Mouse (Mus musculus) liver, embryonic 12.5 days (tissue): Measurements from ENCODE around the gene Golim4. TPM values are rescaled to one million over a fixed set of nuclear protein-coding genes. Genes with fewer than 3 reads are reported as not detected.
"Not testable (repeated sequence)": the region's sequence is repeated elsewhere in the genome, so short reads cannot be mapped to it uniquely, and the experiment has no call there.

Experiments
- ATAC-seq: fragments of 200-750 bp; cut with Nextera tagmentation; 2 replicates; pipeline ENCODE4 v1.8.0; 2017; ENCODE audit warnings: moderate number of reproducible peaks, mild to moderate bottlenecking, moderate library complexity
- H3K27ac ChIP-seq: fragments of 300-500 bp; sonication (generic); 2 replicates; pipeline ENCODE4 v1.5.1; 2016; ENCODE audit warnings: mild to moderate bottlenecking
- H3K27me3 ChIP-seq: fragments of 300-500 bp; sonication (generic); replicated peaks from 2 replicates; pipeline ENCODE4 v1.6.1; 2016; ENCODE audit warnings: mild to moderate bottlenecking, moderate library complexity
- H3K36me3 ChIP-seq: fragments of 300-500 bp; sonication (generic); 2 replicates; pipeline ENCODE4 v1.6.1; 2016; ENCODE audit warnings: mild to moderate bottlenecking, moderate library complexity
- H3K4me1 ChIP-seq: fragments of 300-500 bp; sonication (generic); 2 replicates; pipeline ENCODE4 v1.6.1; 2016
- H3K4me2 ChIP-seq: fragments of 300-500 bp; sonication (generic); 2 replicates; pipeline ENCODE4 v1.6.1; 2016; ENCODE audit warnings: mild to moderate bottlenecking, moderate library complexity
- H3K4me3 ChIP-seq: fragments of 300-500 bp; sonication (generic); 2 replicates; pipeline ENCODE4 v1.5.1; 2016; ENCODE audit warnings: mild to moderate bottlenecking, moderate library complexity
- H3K9ac ChIP-seq: fragments of 300-500 bp; sonication (generic); 2 replicates; pipeline ENCODE4 v1.6.1; 2016; ENCODE audit warnings: mild to moderate bottlenecking, moderate library complexity
- H3K9me3 ChIP-seq: fragments of 300-500 bp; sonication (generic); replicated peaks from 2 replicates; pipeline ENCODE4 v1.6.1; 2016; ENCODE audit warnings: mild to moderate bottlenecking, moderate library complexity
- WGBS: fragments of 180-500 bp; shearing (Covaris S2); methylation state at CpG from one replicate; pipeline ENCODE4 v1.1.7; 2016; ENCODE audit not compliant: insufficient replicate concordance; 5-methylcytosine and 5-hydroxymethylcytosine counted together
- polyA plus RNA-seq: library from polyadenylated mRNA; unstranded; fragments of >200 nt; fragmentation: Nextera tagmentation; extraction: Ambion mirVana; gene quantifications from 2 replicates; pipeline ENCODE4 v1.2.1, GENCODE M21; 2016

Gene Golim4
- 26.0 and 31.3 TPM in 2 replicates for polyA plus RNA-seq

DNA sequence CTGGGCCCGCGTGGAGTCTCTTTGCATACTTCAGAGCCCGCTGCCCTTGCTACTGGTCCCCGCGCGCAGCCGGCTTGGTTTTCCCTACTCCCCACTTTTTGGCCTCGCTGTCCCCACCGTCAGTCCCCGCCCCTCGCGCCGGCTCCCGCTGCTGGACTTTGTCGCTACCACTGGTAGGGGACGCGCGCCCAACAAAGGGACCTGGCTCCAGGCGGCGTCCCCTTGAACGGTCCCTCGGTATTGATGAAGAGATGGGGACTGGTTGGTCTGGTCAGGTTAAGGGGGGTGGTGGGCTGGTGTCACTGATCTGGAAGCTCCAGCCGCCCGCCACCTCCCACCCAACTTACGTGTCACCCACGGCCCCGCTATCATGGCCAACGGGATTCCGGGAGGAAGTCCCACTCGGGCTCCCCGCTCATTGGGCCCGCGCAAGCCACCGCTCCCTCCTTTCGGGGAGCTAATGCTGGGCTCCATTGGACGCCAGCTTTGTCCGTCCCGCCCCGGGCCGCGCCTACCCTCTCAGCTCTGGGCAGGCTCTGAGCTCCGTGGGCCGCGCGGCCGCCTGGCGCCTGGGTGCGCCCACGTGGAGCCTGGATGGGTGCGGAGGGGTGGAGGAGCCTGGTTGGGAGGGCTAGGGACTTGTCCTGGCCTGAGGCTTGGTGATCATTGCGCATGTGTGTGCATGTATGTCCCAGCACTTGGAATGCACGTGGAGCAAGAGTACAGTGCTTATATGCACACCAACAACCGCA is at the start of gene Golim4:
TSS of gene Golim4 (minus strand) at position 399 of the 752 bp plus-strand sequence.
- Histone ChIP-seq H3K9me3 (no peaks in the 10 kb centered on the region), H3K4me2 (peak within 1 kb of the TSS; percentile 86), H3K4me3 (peak within 1 kb of the TSS; percentile 82), H3K27ac (peak within 1 kb of the TSS; percentile 83), H3K9ac (peak within 1 kb of the TSS; percentile 87), H3K27me3 (no peaks in the 10 kb centered on the region), H3K36me3 (no peaks in the 10 kb centered on the region; the same call in 1 of the 2 replicates), H3K4me1 (peaks cover 51% of the 10 kb centered on the region)
- WGBS: 1% methylated on average over 50 of the region's 53 CpGs
- peak; percentile 99 for ATAC-seq

DNA sequence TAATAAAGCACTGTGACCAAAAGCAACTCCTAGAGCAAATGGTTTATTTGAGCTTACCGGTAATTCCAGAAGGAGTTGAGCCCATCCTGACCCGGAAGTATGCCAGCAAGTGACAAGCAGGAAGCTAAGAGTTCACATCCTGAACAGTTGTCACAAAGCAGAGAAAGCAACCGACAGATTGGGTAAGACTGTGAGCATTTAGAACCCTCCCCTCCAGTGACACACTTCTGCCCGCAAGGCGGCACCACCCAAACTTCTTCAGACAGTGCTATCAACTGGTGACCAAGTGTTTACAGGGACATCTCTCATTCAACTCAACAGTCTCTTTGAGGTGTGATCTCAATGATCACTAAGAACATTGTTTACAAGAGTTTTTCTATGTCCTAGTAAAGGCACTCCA is 48.9 kb upstream of the Golim4 start:
- WGBS: 63% methylated on average over 5 of the region's 5 CpGs
- H3K4me1 ChIP-seq: no peaks in the 10 kb centered on the region
- no peak overlapping the region for H3K4me2 ChIP-seq
- no peak overlapping the region for H3K4me3 ChIP-seq
- H3K9me3 ChIP-seq: no peaks in the 10 kb centered on the region
- no peaks in the 10 kb centered on the region for H3K27me3 ChIP-seq
- H3K36me3 ChIP-seq: no peaks in the 10 kb centered on the region
- ATAC-seq: no peak
- H3K27ac ChIP-seq: no peak overlapping the region
- H3K9ac ChIP-seq: no peak overlapping the region

DNA sequence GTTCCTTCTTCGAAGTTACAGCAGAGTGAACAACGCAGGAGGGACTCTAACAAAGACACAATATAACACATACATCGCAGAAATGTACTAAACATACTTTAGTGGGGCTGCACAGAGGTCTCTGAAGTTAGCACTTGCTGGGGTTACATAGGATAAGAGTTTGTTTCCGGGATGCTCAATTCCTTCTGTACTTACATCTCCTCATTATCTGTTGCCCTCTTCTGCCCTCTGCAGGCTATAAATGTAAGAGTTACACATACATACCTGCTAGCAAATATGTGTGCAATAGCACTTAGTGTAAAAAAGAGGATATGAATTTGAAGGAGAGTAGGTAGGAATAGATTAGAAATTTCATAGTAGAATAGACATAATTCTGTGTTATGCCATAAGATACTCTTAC is 44.4 kb upstream of the Golim4 start:
- H3K4me2 ChIP-seq: no peak overlapping the region
- H3K36me3 ChIP-seq: no peaks in the 10 kb centered on the region
- H3K9me3 ChIP-seq: no peaks in the 10 kb centered on the region
- H3K27me3 ChIP-seq: no peaks in the 10 kb centered on the region
- 41% methylated on average over 4 of the region's 4 CpGs for WGBS
- no peaks in the 10 kb centered on the region for H3K4me1 ChIP-seq
- H3K27ac ChIP-seq: no peak overlapping the region
- H3K4me3 ChIP-seq: no peak overlapping the region
- no peak for ATAC-seq
- no peak overlapping the region for H3K9ac ChIP-seq

DNA sequence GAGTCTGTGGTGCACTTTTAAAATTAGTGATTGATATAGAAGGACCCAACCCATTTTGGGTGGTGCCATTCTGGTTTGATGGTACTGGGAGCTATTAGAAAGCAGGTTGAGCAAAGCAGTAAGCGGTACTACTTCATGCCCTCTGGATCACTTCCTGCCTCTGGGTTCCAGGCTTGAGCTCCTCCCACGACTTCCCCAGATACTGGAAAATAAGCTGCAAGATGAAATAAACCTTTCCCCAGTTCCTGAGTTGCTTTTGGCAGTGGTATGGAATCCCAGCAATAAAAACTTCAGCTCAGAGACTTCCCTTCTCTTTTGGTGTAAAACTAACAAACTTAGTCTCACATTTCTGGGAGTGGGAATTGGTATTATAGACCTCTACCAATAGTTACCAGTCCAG is 43.7 kb upstream of the Golim4 start:
- 40% methylated on average over 2 of the region's 2 CpGs for WGBS
- ATAC-seq: no peak
- Histone ChIP-seq H3K9ac (no peak overlapping the region), H3K4me2 (no peak overlapping the region), H3K4me3 (no peak overlapping the region), H3K27me3 (no peaks in the 10 kb centered on the region), H3K36me3 (no peaks in the 10 kb centered on the region), H3K27ac (no peak overlapping the region), H3K4me1 (no peaks in the 10 kb centered on the region), H3K9me3 (no peaks in the 10 kb centered on the region)

DNA sequence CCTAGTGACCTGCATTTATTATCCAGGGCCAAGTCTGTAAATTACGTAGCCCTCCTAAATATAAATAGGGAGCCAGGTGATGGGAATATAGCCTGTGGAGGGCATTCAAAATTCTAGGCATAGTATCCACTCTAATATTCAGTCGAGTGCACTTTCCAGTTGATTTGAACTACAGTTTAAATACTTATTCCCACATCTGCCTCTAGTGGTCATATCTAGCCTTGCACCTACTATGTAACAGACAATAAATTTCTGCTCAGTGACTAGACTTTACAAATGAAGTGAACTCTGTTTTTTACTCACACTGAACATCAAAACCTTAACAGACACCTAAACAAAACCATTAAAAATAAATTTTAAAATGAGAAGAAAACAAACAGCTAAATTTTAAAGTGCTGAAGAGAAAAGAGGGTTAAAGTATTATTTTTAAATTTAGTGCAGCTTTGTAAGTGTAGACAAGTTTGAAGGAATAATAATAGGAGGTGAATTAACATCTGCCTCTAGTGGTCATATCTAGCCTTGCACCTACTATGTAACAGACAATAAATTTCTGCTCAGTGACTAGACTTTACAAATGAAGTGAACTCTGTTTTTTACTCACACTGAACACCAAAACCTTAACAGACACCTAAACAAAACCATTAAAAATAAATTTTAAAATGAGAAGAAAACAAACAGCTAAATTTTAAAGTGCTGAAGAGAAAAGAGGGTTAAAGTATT is 24.4 kb upstream of the Golim4 start:
- not testable (repeated sequence) for H3K9ac ChIP-seq

DNA sequence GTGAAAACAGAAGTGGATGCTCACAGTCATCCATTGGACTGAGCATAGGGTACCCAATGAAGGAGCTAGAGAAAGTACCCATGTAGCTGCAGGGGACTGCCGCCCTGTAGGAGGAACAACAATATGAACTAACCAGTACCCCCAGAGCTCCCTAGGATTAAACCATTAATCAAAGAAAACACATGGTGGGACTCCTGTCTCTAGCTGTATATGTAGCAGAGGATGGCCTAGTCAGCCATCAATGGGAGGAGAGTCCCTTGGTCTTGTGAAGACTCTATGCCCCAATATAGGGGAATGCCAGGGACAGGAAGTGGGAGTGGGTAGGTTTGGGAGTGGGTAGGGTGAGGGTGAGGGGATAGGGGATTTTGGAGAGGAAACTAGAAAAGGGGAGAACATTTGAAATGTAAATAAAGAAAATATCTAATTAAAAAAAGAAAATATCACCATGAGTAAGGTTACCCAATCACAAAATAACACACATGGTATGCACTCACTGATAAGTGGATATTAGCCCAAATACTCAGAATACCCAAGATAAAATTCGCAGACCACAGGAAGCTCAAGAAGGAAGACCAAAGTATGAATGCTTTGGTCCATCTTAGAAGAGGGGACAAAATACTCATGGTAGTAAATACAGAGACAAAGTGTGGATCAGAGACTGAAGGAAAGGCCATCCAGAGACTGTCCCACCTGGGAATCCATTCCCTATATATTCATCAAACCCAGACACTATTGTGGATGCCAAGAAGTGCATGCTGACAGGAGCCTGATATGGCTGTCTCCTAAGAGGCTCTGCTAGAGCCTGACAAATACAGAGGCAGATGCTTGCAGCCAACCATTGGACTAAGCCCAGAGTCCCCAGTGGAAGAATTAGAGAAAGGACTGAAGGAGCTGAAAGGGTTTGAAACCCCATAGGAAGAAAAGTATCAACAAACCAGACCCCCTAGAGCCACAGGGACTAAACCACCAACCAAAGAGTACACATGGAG is 6.3 kb upstream of the Golim4 start:
- Histone ChIP-seq H3K27ac (peak overlapping the region; percentile 78), H3K4me1 (peaks cover 25% of the 10 kb centered on the region), H3K4me2 (peak overlapping the region; percentile 17), H3K9ac (0 out of 2 replicates have a peak overlapping the region, but pooled peaks have one; percentile 9)
- not testable (repeated sequence) for H3K36me3 ChIP-seq, H3K27me3 ChIP-seq, H3K4me3 ChIP-seq, H3K9me3 ChIP-seq
- peak; percentile 91 for ATAC-seq
- WGBS: 47% methylated on average over 2 of the region's 2 CpGs

More for the DNA sequence above, 24.4 kb upstream of the Golim4 start:
- not testable (repeated sequence) for H3K9me3 ChIP-seq, H3K4me1 ChIP-seq, H3K4me2 ChIP-seq, H3K27ac ChIP-seq, ATAC-seq, H3K36me3 ChIP-seq, H3K27me3 ChIP-seq, H3K4me3 ChIP-seq
- 72% methylated on average over 2 of the region's 2 CpGs for WGBS

DNA sequence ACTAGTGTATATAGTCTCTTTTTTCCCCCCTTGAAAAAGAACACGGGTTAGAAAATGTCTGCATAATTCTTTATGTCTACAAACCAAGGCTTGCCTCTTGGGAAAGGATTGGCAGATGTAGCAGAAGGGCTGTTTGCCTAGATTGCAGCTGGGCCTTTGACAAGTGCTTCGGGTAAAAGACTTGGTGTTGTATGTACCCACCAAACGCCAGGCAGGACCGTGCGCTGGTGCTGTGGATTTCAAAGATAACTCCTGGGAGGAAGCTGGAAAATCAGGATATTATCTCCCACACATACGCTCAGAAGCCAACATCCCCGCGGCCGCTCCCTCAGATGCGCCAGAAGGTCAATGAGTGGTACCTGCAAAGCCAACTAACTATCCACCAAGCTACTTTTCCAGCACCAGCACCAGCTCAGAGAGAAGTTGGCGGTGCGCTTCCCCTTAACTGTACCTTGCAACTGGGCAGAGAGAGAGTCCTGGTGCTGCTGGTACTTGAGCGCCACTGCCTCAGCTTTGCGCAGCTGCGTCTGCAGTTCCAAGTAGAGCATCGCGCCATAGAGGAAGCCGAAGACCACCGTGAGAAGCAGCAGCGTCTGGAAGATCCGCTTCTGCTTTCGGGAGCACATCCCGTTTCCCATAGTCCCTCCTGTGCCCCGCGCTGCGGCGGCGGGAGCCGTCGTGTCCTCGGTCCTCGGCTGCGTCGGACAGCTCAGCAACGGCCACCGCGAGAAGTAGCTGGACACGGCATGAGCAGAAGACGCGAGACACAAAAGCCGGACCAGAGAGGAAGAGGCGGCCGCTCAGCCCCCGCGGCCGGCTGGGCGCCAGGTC is 873 bp downstream of the Golim4 start:
- Histone ChIP-seq H3K36me3 (no peaks in the 10 kb centered on the region; the same call in 1 of the 2 replicates), H3K9ac (peak overlapping the region; percentile 87), H3K4me1 (peaks cover 56% of the 10 kb centered on the region), H3K27me3 (no peaks in the 10 kb centered on the region), H3K4me2 (peak overlapping the region; percentile 86), H3K9me3 (no peaks in the 10 kb centered on the region), H3K27ac (peak overlapping the region; percentile 83), H3K4me3 (peak overlapping the region; percentile 82)
- no peak for ATAC-seq
- 2% methylated on average over 47 of the region's 47 CpGs for WGBS

DNA sequence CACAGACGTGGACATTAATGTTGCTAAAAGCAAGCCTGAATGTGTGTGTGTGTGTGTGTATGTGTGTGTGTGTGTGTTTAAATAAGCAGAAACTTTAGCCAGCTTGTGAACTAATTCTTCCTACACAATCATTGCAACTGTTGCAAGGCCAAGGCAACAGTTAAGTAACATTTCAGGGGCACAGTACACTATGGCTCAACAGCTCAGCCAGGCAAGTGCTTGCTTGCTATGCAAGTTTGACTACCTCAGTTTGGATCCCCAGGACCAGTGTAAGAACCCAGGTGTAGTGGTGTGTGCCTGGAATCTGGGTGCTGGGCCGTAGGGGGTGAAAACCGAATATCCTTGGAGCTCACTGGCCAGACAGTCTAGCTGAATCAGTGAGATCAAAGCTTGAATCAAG is 2.6 kb downstream of the Golim4 start:
- no peaks in the 10 kb centered on the region for H3K9me3 ChIP-seq
- no peak for ATAC-seq
- H3K27ac ChIP-seq: 0 out of 2 replicates have a peak overlapping the region, but pooled peaks have one; percentile 40
- H3K4me1 ChIP-seq: peaks cover 70% of the 10 kb centered on the region
- peak overlapping the region; percentile 87 for H3K9ac ChIP-seq
- 87% methylated on average over 3 of the region's 3 CpGs for WGBS
- H3K36me3 ChIP-seq: no peaks in the 10 kb centered on the region; the same call in 1 of the 2 replicates
- no peaks in the 10 kb centered on the region for H3K27me3 ChIP-seq
- H3K4me3 ChIP-seq: peak overlapping the region; percentile 82
- H3K4me2 ChIP-seq: peak overlapping the region; percentile 86

DNA sequence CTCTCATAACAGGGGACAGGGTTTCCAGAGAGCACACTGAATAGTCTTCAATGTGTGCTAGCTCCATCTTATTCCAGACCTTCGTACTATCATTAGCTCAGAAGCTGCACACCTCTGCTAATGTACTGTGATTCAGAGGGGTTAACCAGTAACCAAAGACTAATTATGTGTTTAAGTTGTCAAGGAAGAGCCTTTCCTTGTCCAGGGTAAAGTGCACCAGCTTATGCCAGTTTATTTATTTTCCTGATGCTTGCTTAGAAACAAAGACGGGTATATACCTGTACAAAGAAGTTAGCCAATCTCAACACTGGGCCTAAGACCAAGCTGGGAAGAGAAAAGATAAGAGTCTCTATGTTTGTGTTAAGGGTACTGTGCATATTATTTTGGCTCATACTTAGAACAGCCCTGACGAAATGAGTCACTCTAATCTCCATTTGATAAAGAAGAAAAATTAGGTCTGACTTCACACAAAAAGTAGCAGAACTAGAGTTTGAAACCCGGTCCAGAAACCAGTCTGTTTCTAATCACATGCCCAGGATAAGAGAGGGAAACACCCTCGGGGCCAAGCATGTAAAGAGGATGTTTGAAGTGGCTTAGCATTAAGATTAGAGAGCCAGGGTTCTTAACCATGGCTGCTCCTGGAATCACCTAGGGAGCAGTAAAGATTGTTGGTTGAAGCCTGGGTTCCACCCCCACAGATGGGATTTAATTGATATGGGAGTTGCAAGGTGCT is 4.3 kb downstream of the Golim4 start:
- no peak overlapping the region for H3K4me3 ChIP-seq
- ATAC-seq: no peak
- peak overlapping the region; percentile 42 for H3K4me2 ChIP-seq
- peaks cover 76% of the 10 kb centered on the region for H3K4me1 ChIP-seq
- peaks cover 6% of the 10 kb centered on the region for H3K36me3 ChIP-seq
- H3K27me3 ChIP-seq: no peaks in the 10 kb centered on the region
- WGBS: 47% methylated on average over 5 of the region's 5 CpGs
- H3K27ac ChIP-seq: no peak overlapping the region
- H3K9ac ChIP-seq: no peak overlapping the region
- no peaks in the 10 kb centered on the region for H3K9me3 ChIP-seq

DNA sequence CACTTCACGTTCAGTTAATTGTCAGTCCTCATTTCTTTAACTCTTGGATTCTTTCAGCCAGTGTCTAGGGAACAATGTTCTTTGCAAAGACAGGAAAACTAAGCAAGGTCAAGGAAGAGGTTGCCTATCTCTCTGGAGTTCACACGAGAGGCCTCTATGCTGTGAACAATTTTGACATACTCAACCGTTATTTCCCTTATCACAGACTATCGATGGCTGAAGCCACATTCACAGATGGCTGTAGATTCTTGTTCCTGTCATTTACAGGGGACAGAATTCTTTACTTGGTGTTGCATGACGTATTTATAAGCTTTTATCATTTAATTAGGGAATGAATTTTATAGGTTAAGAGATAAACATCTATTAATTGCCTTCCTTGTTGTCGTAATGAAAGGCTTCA is 5.9 kb downstream of the Golim4 start:
- peak overlapping the region; percentile 22 for H3K27ac ChIP-seq

More for the DNA sequence above, 5.9 kb downstream of the Golim4 start:
- H3K9ac ChIP-seq: no peak overlapping the region
- no peaks in the 10 kb centered on the region for H3K27me3 ChIP-seq
- WGBS: 41% methylated on average over 6 of the region's 6 CpGs
- peaks cover 21% of the 10 kb centered on the region for H3K36me3 ChIP-seq
- no peak overlapping the region for H3K4me3 ChIP-seq
- no peaks in the 10 kb centered on the region for H3K9me3 ChIP-seq
- peak; percentile 60 for ATAC-seq
- peaks cover 70% of the 10 kb centered on the region for H3K4me1 ChIP-seq
- peak overlapping the region; percentile 24 for H3K4me2 ChIP-seq
